Mouse (Mus musculus): Measurements from ENCODE around the gene Opcml. TPM values are rescaled to one million over a fixed set of nuclear protein-coding genes. Genes with fewer than 3 reads are reported as not detected.

The Opcml gene
- polyA plus RNA-seq, 2 experiments = 3.7 to 5.5 TPM

DNA sequence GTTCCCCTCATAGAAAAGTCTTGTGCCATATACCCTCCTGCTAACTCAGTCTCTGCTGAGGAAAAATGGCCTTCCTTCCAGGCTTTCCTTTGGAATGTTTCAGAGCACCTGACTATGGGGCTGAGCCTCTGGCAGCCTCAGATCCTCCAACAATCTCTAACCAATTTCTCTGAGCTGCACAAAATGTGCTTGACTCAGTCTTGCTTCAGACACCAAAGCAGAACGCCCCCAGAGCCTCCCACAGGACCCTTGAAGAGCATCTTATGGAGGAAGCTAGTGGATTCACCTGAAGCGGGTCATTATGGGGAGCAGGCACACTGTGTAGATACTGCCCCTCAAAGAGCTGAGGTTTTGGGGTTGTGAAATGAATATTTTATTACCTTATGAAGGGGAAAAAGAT, 386.5 kb downstream of the Opcml start:
- H3K27ac ChIP-seq (replicated peaks; ENCODE audit: low read depth, low read length) = no peak overlapping the region
- no peak for TF ChIP-seq POLR2A (IDR thresholded peaks at IDR 0.05; ENCODE audit: borderline replicate concordance, extremely low read depth, insufficient read depth, insufficient read length)
- H3K4me3 ChIP-seq (replicated peaks; ENCODE audit: low read length) = no peak overlapping the region
- no peak for ATAC-seq (ENCODE audit: low FRiP score, low read depth)
- DNase-seq (ENCODE audit: low spot score) = no peak
- H3K4me2 ChIP-seq (replicated peaks; ENCODE audit: low read depth, low read length, severe bottlenecking) = no peak overlapping the region
- WGBS = 86% methylated on average over 2 of the region's 2 CpGs
- H3K27me3 ChIP-seq (ENCODE audit: control insufficient read depth, insufficient read depth, low read length) = no peaks in the 10 kb centered on the region
- H3K36me3 ChIP-seq (ENCODE audit: control insufficient read depth, insufficient read depth, low read length) = no peaks in the 10 kb centered on the region
- H3K9me3 ChIP-seq (ENCODE audit: control insufficient read depth, low read length) = no peaks in the 10 kb centered on the region
- no peaks in the 10 kb centered on the region for H3K4me1 ChIP-seq (ENCODE audit: control insufficient read depth, insufficient read depth, low read length)
- no peak overlapping the region for H3K9ac ChIP-seq (ENCODE audit: low read depth, low read length, severe bottlenecking)

DNA sequence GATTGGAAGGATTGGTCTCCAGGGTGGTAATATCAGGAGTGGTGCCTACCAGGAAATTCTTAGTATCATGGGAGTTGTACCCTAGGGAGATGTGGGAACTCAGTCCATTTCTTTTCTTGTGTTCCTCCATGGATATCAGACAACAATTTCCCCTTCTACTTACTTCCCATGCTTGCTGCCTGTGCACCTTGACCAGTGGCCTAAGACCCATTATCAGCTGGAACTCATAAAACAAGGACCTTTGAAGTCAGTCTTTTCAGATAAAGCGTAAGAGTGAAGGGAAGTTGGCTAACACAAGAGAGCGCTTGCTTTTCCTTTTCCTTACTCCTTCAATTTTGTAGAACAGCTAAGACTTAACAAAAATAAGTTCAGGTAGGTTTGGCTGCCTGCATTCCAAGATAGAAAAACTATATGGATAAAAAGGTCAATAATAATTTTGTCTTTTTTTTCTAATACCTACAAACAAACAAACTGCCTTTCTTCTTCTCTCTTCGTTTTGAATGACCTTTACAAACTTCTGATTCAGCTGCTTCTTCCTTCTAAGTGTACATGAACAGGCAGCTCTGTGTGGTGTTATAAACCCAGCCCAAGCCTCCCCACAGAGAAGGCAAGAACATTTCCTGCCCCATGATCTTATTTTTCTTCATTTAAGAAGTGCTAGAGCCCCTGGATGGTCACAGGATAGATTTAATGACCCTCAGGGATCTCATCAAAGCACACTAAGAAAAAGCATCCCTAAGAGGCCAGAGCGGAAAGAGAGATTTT, 387.7 kb downstream of the Opcml start:
- TF ChIP-seq POLR2A (IDR thresholded peaks at IDR 0.05; ENCODE audit: borderline replicate concordance, extremely low read depth, insufficient read depth, insufficient read length) = no peak
- Histone ChIP-seq H3K4me2 (replicated peaks; ENCODE audit: low read depth, low read length, severe bottlenecking) (no peak overlapping the region), H3K9me3 (ENCODE audit: control insufficient read depth, low read length) (no peaks in the 10 kb centered on the region), H3K9ac (ENCODE audit: low read depth, low read length, severe bottlenecking) (no peak overlapping the region), H3K27ac (replicated peaks; ENCODE audit: low read depth, low read length) (no peak overlapping the region), H3K4me1 (ENCODE audit: control insufficient read depth, insufficient read depth, low read length) (no peaks in the 10 kb centered on the region), H3K27me3 (ENCODE audit: control insufficient read depth, insufficient read depth, low read length) (no peaks in the 10 kb centered on the region), H3K36me3 (ENCODE audit: control insufficient read depth, insufficient read depth, low read length) (no peaks in the 10 kb centered on the region), H3K4me3 (replicated peaks; ENCODE audit: low read length) (no peak overlapping the region)
- DNase-seq (ENCODE audit: low spot score) (no peak), ATAC-seq (ENCODE audit: low FRiP score, low read depth) (no peak)
- 74% methylated on average over 4 of the region's 4 CpGs for WGBS

DNA sequence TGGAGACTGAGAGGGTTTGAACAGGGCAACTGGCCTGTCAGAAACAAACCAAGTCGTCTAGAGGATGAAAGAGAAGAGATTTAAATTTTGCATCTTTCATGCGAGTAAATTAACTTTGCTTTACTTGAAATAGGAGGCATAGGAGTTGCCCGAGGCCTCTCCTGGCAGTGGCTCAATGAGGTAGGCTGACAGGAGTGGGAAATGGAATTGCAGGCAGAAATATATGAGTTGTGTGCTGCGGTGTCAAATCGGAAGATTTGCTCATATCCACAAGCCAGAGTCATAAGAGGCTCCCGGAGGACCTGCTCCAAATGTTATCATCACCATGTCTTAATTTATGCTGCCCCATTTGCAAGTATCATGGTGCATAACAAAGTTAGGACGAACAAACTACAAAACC, 391.3 kb downstream of the Opcml start:
- no peaks in the 10 kb centered on the region for H3K36me3 ChIP-seq (ENCODE audit: control insufficient read depth, insufficient read depth, low read length)
- H3K27ac ChIP-seq (replicated peaks; ENCODE audit: low read depth, low read length) = no peak overlapping the region
- no peak overlapping the region for H3K4me3 ChIP-seq (replicated peaks; ENCODE audit: low read length)
- H3K27me3 ChIP-seq (ENCODE audit: control insufficient read depth, insufficient read depth, low read length) = no peaks in the 10 kb centered on the region
- no peak for ATAC-seq (ENCODE audit: low FRiP score, low read depth)
- no peak for TF ChIP-seq POLR2A (IDR thresholded peaks at IDR 0.05; ENCODE audit: borderline replicate concordance, extremely low read depth, insufficient read depth, insufficient read length)
- DNase-seq (ENCODE audit: low spot score) = no peak
- H3K9ac ChIP-seq (ENCODE audit: low read depth, low read length, severe bottlenecking) = no peak overlapping the region
- WGBS = 77% methylated on average over 7 of the region's 7 CpGs
- no peaks in the 10 kb centered on the region for H3K9me3 ChIP-seq (ENCODE audit: control insufficient read depth, low read length)
- H3K4me2 ChIP-seq (replicated peaks; ENCODE audit: low read depth, low read length, severe bottlenecking) = no peak overlapping the region
- H3K4me1 ChIP-seq (ENCODE audit: control insufficient read depth, insufficient read depth, low read length) = no peaks in the 10 kb centered on the region

- ATAC-seq (ENCODE audit: low FRiP score, low read depth) = no peak
- no peak for TF ChIP-seq POLR2A (IDR thresholded peaks at IDR 0.05; ENCODE audit: borderline replicate concordance, extremely low read depth, insufficient read depth, insufficient read length)
- H3K27ac ChIP-seq (replicated peaks; ENCODE audit: low read depth, low read length) = no peak overlapping the region
- H3K36me3 ChIP-seq (ENCODE audit: control insufficient read depth, insufficient read depth, low read length) = no peaks in the 10 kb centered on the region
- WGBS = 54% methylated on average over 2 of the region's 2 CpGs
- H3K4me1 ChIP-seq (ENCODE audit: control insufficient read depth, insufficient read depth, low read length) = no peaks in the 10 kb centered on the region
- H3K27me3 ChIP-seq (ENCODE audit: control insufficient read depth, insufficient read depth, low read length) = no peaks in the 10 kb centered on the region
- H3K4me2 ChIP-seq (replicated peaks; ENCODE audit: low read depth, low read length, severe bottlenecking) = no peak overlapping the region
- no peak overlapping the region for H3K4me3 ChIP-seq (replicated peaks; ENCODE audit: low read length)
- no peak overlapping the region for H3K9ac ChIP-seq (ENCODE audit: low read depth, low read length, severe bottlenecking)
- no peak for DNase-seq (ENCODE audit: low spot score)
- no peaks in the 10 kb centered on the region for H3K9me3 ChIP-seq (ENCODE audit: control insufficient read depth, low read length)
Observed at GRCm38 (mm10) chr9:28190226-28190625, 399.7 kb downstream of the Opcml start.

DNA sequence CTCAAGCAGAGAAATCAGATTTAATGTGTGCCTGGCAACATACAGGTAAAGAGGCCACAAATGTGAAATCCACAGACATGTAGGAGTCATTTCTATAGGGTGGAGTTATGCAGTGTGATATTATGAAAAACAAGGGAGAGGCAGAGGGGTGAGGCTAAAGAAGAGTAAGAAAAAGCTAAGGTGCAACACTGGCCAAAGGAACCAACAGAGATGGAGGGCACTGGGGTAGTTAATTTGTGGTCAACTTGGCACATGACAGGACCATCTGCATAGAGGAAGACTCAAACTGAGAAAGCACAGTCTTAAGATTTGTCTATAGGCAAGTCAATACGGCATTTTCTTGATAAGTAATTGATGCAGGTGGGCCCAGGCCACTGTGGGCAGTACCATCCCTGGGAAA, 400.2 kb downstream of the Opcml start:
- no peak for TF ChIP-seq POLR2A (IDR thresholded peaks at IDR 0.05; ENCODE audit: borderline replicate concordance, extremely low read depth, insufficient read depth, insufficient read length)
- DNase-seq (ENCODE audit: low spot score) = no peak
- Histone ChIP-seq H3K9me3 (ENCODE audit: control insufficient read depth, low read length) (no peaks in the 10 kb centered on the region), H3K9ac (ENCODE audit: low read depth, low read length, severe bottlenecking) (no peak overlapping the region), H3K36me3 (ENCODE audit: control insufficient read depth, insufficient read depth, low read length) (no peaks in the 10 kb centered on the region), H3K27me3 (ENCODE audit: control insufficient read depth, insufficient read depth, low read length) (no peaks in the 10 kb centered on the region), H3K4me1 (ENCODE audit: control insufficient read depth, insufficient read depth, low read length) (no peaks in the 10 kb centered on the region), H3K4me3 (replicated peaks; ENCODE audit: low read length) (no peak overlapping the region), H3K4me2 (replicated peaks; ENCODE audit: low read depth, low read length, severe bottlenecking) (no peak overlapping the region), H3K27ac (replicated peaks; ENCODE audit: low read depth, low read length) (no peak overlapping the region)
- no peak for ATAC-seq (ENCODE audit: low FRiP score, low read depth)
- WGBS = 67% methylated on average over 1 of the region's 1 CpGs

All from limb, embryonic 14.5 days (tissue).